Mouse (Mus musculus) ES-E14 (cell line): Measurements from ENCODE around the gene Senp5. TPM values are rescaled to one million over a fixed set of nuclear protein-coding genes. Genes with fewer than 3 reads are reported as not detected.

Experiments used
- DNase-seq: peaks from one replicate; pipeline ENCODE4 v3.0.0-alpha.2; 2013; ENCODE audit warnings: low read depth, low spot score
- H3K27ac ChIP-seq: 2 replicates; pipeline ENCODE4 v1.5.1; 2012; ENCODE audit warnings: low read depth, mild to moderate bottlenecking, low read length, moderate library complexity, mixed read lengths; ENCODE audit not compliant: poor library complexity, insufficient read depth, severe bottlenecking
- H3K36me3 ChIP-seq: 2 replicates; pipeline ENCODE4 v1.6.1; 2012; ENCODE audit warnings: mild to moderate bottlenecking, low read length, moderate library complexity, mixed read lengths; ENCODE audit not compliant: control insufficient read depth, poor library complexity, insufficient read depth, severe bottlenecking
- H3K4me1 ChIP-seq, 2 experiments: fragments of 150-350 bp in 1 of 2; sonication (generic) in 1 of 2; 2 replicates each; pipeline ENCODE4 v1.6.1; 2012; ENCODE audit warnings: low read length in 2 of 2, mild to moderate bottlenecking in 1 of 2, mixed read lengths in 1 of 2; ENCODE audit not compliant: control insufficient read depth in 2 of 2, insufficient read depth in 2 of 2, poor library complexity in 1 of 2
- H3K4me3 ChIP-seq, 2 experiments: fragments of 150-350 bp in 1 of 2; sonication (generic) in 1 of 2; 2 replicates each; pipeline ENCODE4 v1.5.1; 2012; ENCODE audit warnings: low read length in 2 of 2, low read depth in 1 of 2, mild to moderate bottlenecking in 1 of 2, mixed read lengths in 1 of 2; ENCODE audit not compliant: insufficient read depth in 1 of 2, poor library complexity in 1 of 2, severe bottlenecking in 1 of 2
- H3K9ac ChIP-seq: 2 replicates; pipeline ENCODE4 v1.6.1; 2012; ENCODE audit warnings: low read depth, mild to moderate bottlenecking, low read length, mixed read lengths; ENCODE audit not compliant: poor library complexity, insufficient read depth, severe bottlenecking
- H3K9me3 ChIP-seq: fragments of 150-350 bp; sonication (generic); 2 replicates; pipeline ENCODE4 v1.6.1; 2012; ENCODE audit warnings: low read depth, mild to moderate bottlenecking, low read length; ENCODE audit not compliant: control insufficient read depth, insufficient read depth
- CHD2 ChIP-seq: IDR thresholded peaks from 2 replicates; pipeline ENCODE4 v1.6.1; 2014; ENCODE audit warnings: mild to moderate bottlenecking, low read depth, low read length, inconsistent platforms
- HCFC1 ChIP-seq: IDR thresholded peaks from 2 replicates; pipeline ENCODE4 v1.6.1; 2012; ENCODE audit warnings: low read length, inconsistent platforms, borderline replicate concordance; ENCODE audit not compliant: insufficient read depth
- MAFK ChIP-seq: IDR thresholded peaks from 2 replicates; pipeline ENCODE4 v1.6.1; 2014; ENCODE audit warnings: mild to moderate bottlenecking, low read depth, low read length, inconsistent platforms; ENCODE audit not compliant: insufficient read depth
- ZC3H11A ChIP-seq: IDR thresholded peaks from 2 replicates; pipeline ENCODE4 v1.6.1; 2012; ENCODE audit warnings: low read depth, mild to moderate bottlenecking, inconsistent platforms, low read length, borderline replicate concordance
- ZNF384 ChIP-seq: IDR thresholded peaks from 2 replicates; pipeline ENCODE4 v1.6.1; 2012; ENCODE audit warnings: low read depth, low read length, inconsistent platforms
- in situ Hi-C, 2 experiments: fragments of 600-800 bp; cut with MboI; formaldehyde crosslinking; loops; one replicate each; pipeline ENCODE4 v1.15.1; 2025; ENCODE audit warnings: low sequenced_read_pairs in 2 of 2, inconsistent platforms in 1 of 2; ENCODE audit not compliant: unreplicated experiment in 2 of 2
- total RNA-seq: library from RNA; depleted of rRNA; stranded (reverse); fragments of 300-350 nt; gene quantifications from 2 replicates; pipeline ENCODE4 v1.2.3, GENCODE M21; 2012

The Senp5 gene
- total RNA-seq, 1 experiment = 16.3 TPM

DNA sequence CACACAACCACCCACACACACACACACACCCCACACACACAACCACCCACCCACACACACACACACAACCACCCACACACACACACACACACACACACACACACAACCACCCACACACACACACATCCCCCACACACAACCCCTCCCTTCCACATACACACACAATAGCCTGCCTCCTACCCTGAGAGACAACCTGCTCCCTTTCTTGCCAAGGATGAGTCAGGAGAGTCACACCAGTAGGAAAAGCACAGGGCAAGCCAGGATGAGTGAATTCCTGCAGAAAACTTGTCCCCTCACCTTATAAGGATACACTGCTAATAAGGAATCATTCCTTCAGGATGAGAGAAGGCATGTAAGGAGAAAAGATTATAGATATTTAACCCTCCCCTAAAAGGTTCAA, 9.1 kb downstream of the Senp5 start:
- TF ChIP-seq CHD2 (no peak), MAFK (no peak), ZNF384 (no peak), HCFC1 (no peak), ZC3H11A (no peak)
- DNase-seq = no peak
- in situ Hi-C loops = no loop called here
- H3K27ac ChIP-seq = no peak overlapping the region
- no peaks in the 10 kb centered on the region for H3K9me3 ChIP-seq
- H3K9ac ChIP-seq = no peak overlapping the region
- H3K4me3 ChIP-seq = no peak overlapping the region
- no peaks in the 10 kb centered on the region for H3K4me1 ChIP-seq
- H3K36me3 ChIP-seq = peaks cover 8% of the 10 kb centered on the region; the same call in 1 of the 2 replicates

- Histone ChIP-seq H3K4me3 (no peak overlapping the region), H3K27ac (no peak overlapping the region), H3K9me3 (no peaks in the 10 kb centered on the region), H3K36me3 (peaks cover 12% of the 10 kb centered on the region), H3K9ac (no peak overlapping the region), H3K4me1 (no peaks in the 10 kb centered on the region)
- TF ChIP-seq ZC3H11A (no peak), CHD2 (no peak), ZNF384 (no peak), MAFK (no peak), HCFC1 (no peak)
- in situ Hi-C loops = no loop called here
- DNase-seq = no peak
Observed at GRCm38 (mm10) chr16:31993195-31993594, 9.9 kb downstream of the Senp5 start.

- Histone ChIP-seq H3K36me3 (peaks cover 14% of the 10 kb centered on the region), H3K27ac (no peak overlapping the region), H3K9ac (no peak overlapping the region), H3K9me3 (no peaks in the 10 kb centered on the region), H3K4me3 (no peak overlapping the region), H3K4me1 (no peaks in the 10 kb centered on the region)
- DNase-seq = peak; percentile 41
- in situ Hi-C loops = no loop called here
- TF ChIP-seq MAFK (no peak), ZC3H11A (no peak), CHD2 (no peak), ZNF384 (no peak), HCFC1 (no peak)
Observed at GRCm38 (mm10) chr16:31992039-31992438, 11.0 kb downstream of the Senp5 start.

GRCm38 (mm10) chr16:31980946-31981345, 22.1 kb downstream of the Senp5 start:
- peaks cover 3% of the 10 kb centered on the region; the same call in 1 of the 2 replicates for H3K36me3 ChIP-seq
- in situ Hi-C loops = no loop called here
- H3K4me3 ChIP-seq = no peak overlapping the region
- no peak for DNase-seq
- H3K9ac ChIP-seq = no peak overlapping the region
- no peak overlapping the region for H3K27ac ChIP-seq
- no peaks in the 10 kb centered on the region for H3K9me3 ChIP-seq
- TF ChIP-seq MAFK = no peak
- 0 out of 4 replicates have a peak, but pooled peaks cover 0 to 3% of the 10 kb centered on the region in 2 experiments for H3K4me1 ChIP-seq

GRCm38 (mm10) chr16:31979501-31979900, 23.6 kb downstream of the Senp5 start:
- Histone ChIP-seq H3K36me3 (peaks cover 5% of the 10 kb centered on the region; the same call in 1 of the 2 replicates), H3K27ac (no peak overlapping the region), H3K4me1 (0 out of 4 replicates have a peak, but pooled peaks cover 0 to 3% of the 10 kb centered on the region in 2 experiments), H3K9ac (no peak overlapping the region), H3K4me3 (no peak overlapping the region), H3K9me3 (no peaks in the 10 kb centered on the region)
- DNase-seq = no peak
- TF ChIP-seq ZNF384 = no peak
- no peak for TF ChIP-seq ZC3H11A
- no peak for TF ChIP-seq HCFC1
- no peak for TF ChIP-seq MAFK
- no peak for TF ChIP-seq CHD2
- in situ Hi-C loops = no loop called here
